Mouse (Mus musculus): Measurements from ENCODE around the gene Atcay. TPM values are rescaled to one million over a fixed set of nuclear protein-coding genes. Genes with fewer than 3 reads are reported as not detected.

Atcay gene
- 0.02 and 0.04 TPM in 2 replicates for polyA plus RNA-seq (2015; fragmentation: Nextera tagmentation; extraction: Ambion mirVana)

DNA sequence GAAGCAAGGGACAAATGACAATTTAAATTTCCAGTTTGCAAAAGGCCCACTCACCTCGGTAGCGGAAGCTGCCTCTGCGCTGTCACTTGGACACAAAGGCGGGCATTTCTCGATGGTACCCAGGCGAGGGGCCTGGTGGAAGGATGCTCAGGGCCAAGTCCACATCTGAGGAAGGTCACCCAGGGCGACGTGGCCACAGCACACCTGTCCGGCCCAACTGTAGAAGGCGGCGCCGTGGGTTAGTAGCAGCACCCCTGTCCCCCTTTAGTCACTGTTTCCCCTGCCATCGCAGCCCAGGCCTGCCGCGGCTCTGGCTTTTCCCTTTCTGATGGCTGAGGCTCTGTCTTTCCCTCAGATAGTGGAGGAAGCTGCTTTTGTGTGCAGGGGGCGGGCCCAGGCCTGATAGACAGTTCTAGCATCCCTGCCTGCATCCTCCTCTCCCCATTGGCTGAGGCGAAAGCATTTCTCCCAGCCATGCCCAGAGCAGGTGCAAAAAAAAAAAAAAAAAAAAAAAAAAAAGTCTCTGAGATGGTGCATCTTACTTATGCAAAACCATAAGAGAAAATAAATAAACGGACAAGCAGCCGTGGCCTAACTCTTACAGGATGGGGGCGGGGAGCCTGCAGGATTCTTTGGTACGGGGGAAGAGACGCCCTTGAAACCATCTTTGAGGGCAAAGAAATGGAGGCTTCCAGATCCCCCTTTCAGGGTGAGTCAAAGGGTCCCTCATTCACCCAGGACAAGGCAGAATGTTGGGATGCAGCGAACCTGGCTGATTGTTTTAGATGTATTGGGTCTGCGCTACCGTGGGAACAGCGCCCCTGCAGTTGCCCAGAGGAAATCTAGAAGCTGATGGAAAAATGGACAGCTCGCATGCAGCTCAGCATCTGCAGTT is at the start of gene Atcay:
Gene Atcay, minus strand, starts transcription at position 396 of the 895 bp plus-strand sequence.
- Histone ChIP-seq H3K9me3 (replicated peaks; ENCODE audit: control insufficient read depth, low read length) (no peaks in the 10 kb centered on the region), H3K9ac (ENCODE audit: low read depth, low read length) (no peak within 1 kb of the TSS), H3K4me3 (ENCODE audit: low read depth, low read length) (no peak within 1 kb of the TSS), H3K4me2 (ENCODE audit: low read depth, low read length) (no peak within 1 kb of the TSS), H3K36me3 (ENCODE audit: control insufficient read depth, insufficient read depth) (no peaks in the 10 kb centered on the region), H3K27me3 (ENCODE audit: control insufficient read depth, insufficient read depth, low read depth, low read length) (peaks cover 40% of the 10 kb centered on the region), H3K4me1 (ENCODE audit: control insufficient read depth, low read depth, low read length) (peaks cover 13% of the 10 kb centered on the region), H3K27ac (ENCODE audit: low read length) (no peak within 1 kb of the TSS)
- WGBS (ENCODE audit: insufficient replicate concordance): 9% methylated on average over 27 of the region's 27 CpGs
- ATAC-seq (ENCODE audit: low read depth): no peak

DNA sequence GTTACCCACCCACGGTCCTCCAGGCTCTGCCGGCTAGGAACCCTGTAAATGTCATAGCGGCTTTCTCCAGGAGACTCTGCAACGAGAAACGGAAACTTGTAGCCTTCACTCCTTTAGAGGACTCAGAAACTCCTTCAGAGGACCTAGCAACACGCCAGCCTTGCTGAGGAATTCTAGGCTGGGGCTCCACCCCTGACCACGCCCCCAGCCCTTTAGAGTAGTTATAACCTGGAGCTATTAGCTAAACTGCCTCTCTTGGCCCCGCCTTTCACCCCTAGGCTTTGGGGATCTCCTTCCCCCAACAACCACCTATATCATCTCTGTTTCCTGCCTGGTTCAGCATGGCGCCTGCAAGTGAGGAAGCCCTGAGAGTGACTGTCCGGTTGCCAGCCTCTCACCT is 48.9 kb upstream of the Atcay start:
- Histone ChIP-seq H3K9ac (ENCODE audit: low read depth, low read length) (no peak overlapping the region), H3K27me3 (ENCODE audit: control insufficient read depth, insufficient read depth, low read depth, low read length) (peaks cover 17% of the 10 kb centered on the region), H3K36me3 (ENCODE audit: control insufficient read depth, insufficient read depth) (no peaks in the 10 kb centered on the region), H3K9me3 (replicated peaks; ENCODE audit: control insufficient read depth, low read length) (no peaks in the 10 kb centered on the region), H3K27ac (ENCODE audit: low read length) (no peak overlapping the region), H3K4me3 (ENCODE audit: low read depth, low read length) (no peak overlapping the region), H3K4me1 (ENCODE audit: control insufficient read depth, low read depth, low read length) (no peaks in the 10 kb centered on the region), H3K4me2 (ENCODE audit: low read depth, low read length) (no peak overlapping the region)
- 37% methylated on average over 10 of the region's 10 CpGs for WGBS (ENCODE audit: insufficient replicate concordance)
- ATAC-seq (ENCODE audit: low read depth): no peak

DNA sequence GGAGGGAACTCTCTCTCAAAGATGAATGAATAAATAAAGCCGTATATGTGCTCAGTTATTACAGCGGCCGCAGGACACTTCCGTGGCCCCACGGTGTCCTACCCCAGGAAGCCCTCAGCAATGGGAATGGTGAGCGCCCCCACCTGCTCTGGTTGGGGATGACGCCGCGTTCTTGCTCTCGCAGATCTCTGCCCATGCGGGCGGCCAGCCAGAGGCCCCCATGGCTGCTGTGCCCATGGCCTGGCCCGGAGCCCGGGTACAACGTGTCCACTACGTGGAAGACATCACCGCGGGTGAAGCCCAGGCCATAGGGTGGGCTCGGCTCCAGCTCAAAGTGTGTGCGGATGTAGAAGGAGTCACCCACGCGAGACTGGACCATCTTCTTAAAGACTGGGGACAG is 47.0 kb upstream of the Atcay start:
- Histone ChIP-seq H3K36me3 (ENCODE audit: control insufficient read depth, insufficient read depth) (0 out of 2 replicates have a peak, but pooled peaks cover 2% of the 10 kb centered on the region), H3K9me3 (replicated peaks; ENCODE audit: control insufficient read depth, low read length) (no peaks in the 10 kb centered on the region), H3K4me3 (ENCODE audit: low read depth, low read length) (no peak overlapping the region), H3K9ac (ENCODE audit: low read depth, low read length) (no peak overlapping the region), H3K27ac (ENCODE audit: low read length) (no peak overlapping the region), H3K4me2 (ENCODE audit: low read depth, low read length) (no peak overlapping the region), H3K4me1 (ENCODE audit: control insufficient read depth, low read depth, low read length) (no peaks in the 10 kb centered on the region), H3K27me3 (ENCODE audit: control insufficient read depth, insufficient read depth, low read depth, low read length) (peaks cover 4% of the 10 kb centered on the region; the same call in 1 of the 2 replicates)
- ATAC-seq (ENCODE audit: low read depth): no peak
- WGBS (ENCODE audit: insufficient replicate concordance): 72% methylated on average over 22 of the region's 22 CpGs

DNA sequence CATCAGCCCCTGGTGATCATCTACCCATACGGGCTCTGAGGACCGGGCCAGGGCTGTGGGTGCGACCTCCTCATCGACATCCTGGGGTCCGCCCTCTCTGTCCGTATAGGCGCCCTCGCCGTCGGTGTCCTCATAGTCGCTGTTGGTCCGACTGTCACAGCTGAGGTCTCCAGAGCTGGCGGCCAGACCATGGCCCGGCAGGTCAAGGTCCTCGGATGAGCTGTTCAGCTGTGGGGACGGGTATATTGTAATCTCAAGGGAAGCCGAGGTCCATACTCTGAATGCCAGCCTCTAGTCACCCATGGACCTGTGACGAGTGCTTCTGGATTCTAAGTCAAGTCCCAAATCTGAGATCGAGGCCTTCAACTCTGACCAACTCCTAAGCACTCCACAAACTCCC is 43.2 kb upstream of the Atcay start:
- Histone ChIP-seq H3K9me3 (replicated peaks; ENCODE audit: control insufficient read depth, low read length) (no peaks in the 10 kb centered on the region), H3K36me3 (ENCODE audit: control insufficient read depth, insufficient read depth) (peaks cover 17% of the 10 kb centered on the region), H3K9ac (ENCODE audit: low read depth, low read length) (no peak overlapping the region), H3K27ac (ENCODE audit: low read length) (no peak overlapping the region), H3K4me1 (ENCODE audit: control insufficient read depth, low read depth, low read length) (peaks cover 3% of the 10 kb centered on the region), H3K4me2 (ENCODE audit: low read depth, low read length) (no peak overlapping the region), H3K27me3 (ENCODE audit: control insufficient read depth, insufficient read depth, low read depth, low read length) (no peaks in the 10 kb centered on the region), H3K4me3 (ENCODE audit: low read depth, low read length) (no peak overlapping the region)
- ATAC-seq (ENCODE audit: low read depth): no peak
- 81% methylated on average over 19 of the region's 19 CpGs for WGBS (ENCODE audit: insufficient replicate concordance)

DNA sequence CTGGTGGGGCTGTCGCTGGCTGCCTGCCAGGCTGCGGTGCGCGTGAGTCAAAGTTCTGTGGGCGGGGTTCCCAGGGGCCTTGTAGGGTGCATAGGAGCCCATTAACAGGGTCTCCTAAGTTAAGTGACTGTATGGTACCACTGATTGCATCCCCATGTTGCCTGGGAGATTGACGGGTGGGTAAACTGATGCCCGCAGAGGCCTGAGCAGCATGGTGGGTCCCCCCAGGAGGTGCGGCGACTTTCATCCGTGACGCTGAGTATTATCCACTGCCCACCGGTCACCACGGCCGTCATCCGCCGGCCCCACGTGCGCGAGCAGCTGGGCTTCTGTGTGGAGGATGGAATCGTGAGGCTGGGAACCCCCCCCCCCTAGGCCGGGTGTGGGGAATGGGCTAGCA is 41.7 kb upstream of the Atcay start:
- no peak overlapping the region for H3K4me2 ChIP-seq (ENCODE audit: low read depth, low read length)
- H3K9ac ChIP-seq (ENCODE audit: low read depth, low read length): no peak overlapping the region
- H3K4me1 ChIP-seq (ENCODE audit: control insufficient read depth, low read depth, low read length): peaks cover 12% of the 10 kb centered on the region
- H3K27ac ChIP-seq (ENCODE audit: low read length): no peak overlapping the region
- H3K9me3 ChIP-seq (replicated peaks; ENCODE audit: control insufficient read depth, low read length): no peaks in the 10 kb centered on the region
- peaks cover 17% of the 10 kb centered on the region for H3K36me3 ChIP-seq (ENCODE audit: control insufficient read depth, insufficient read depth)
- no peaks in the 10 kb centered on the region for H3K27me3 ChIP-seq (ENCODE audit: control insufficient read depth, insufficient read depth, low read depth, low read length)
- ATAC-seq (ENCODE audit: low read depth): no peak
- no peak overlapping the region for H3K4me3 ChIP-seq (ENCODE audit: low read depth, low read length)
- 90% methylated on average over 21 of the region's 21 CpGs for WGBS (ENCODE audit: insufficient replicate concordance)

DNA sequence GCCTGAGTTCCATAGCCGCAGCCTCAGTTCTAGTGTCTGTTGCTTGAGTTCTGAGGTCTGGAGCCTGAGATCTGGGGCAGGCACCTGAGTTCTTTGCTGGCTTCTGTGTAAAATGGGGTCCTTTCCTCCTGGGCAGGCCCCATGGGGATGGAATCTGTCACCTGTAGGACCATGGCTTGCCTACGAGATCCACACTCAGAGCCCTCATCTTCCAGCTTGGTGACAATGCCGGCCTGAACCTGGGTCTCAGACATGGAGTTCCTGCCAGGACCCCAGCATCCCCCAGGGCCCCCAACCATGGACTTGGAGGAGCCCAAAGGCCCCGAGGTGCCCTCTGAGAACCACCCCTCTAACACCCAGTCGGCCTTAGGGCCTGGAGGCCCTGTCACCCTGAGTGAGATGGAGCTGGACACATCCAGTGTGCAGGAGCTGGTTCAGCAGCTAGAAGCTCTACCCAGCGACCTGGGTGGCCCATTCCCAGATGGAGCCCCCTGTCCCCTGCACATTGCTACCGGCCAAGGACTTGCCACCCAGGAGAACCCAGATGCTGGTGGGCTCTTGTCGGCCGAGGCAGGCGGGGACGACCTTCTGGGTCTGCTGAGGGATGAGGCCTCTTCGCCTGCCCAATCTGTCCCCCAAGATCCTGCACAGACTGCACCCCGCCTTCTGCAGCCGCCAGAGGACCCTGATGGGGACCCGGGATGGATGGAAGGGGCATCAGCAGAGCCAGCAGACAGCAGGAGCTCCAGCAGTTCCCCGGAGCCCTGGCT is 38.2 kb upstream of the Atcay start:
- Histone ChIP-seq H3K36me3 (ENCODE audit: control insufficient read depth, insufficient read depth) (peaks cover 20% of the 10 kb centered on the region), H3K27ac (ENCODE audit: low read length) (peak overlapping the region; percentile 49; the same call in 1 of the 2 replicates), H3K4me2 (ENCODE audit: low read depth, low read length) (peak overlapping the region; percentile 68), H3K4me1 (ENCODE audit: control insufficient read depth, low read depth, low read length) (peaks cover 25% of the 10 kb centered on the region), H3K9me3 (replicated peaks; ENCODE audit: control insufficient read depth, low read length) (no peaks in the 10 kb centered on the region), H3K27me3 (ENCODE audit: control insufficient read depth, insufficient read depth, low read depth, low read length) (no peaks in the 10 kb centered on the region), H3K4me3 (ENCODE audit: low read depth, low read length) (peak overlapping the region; percentile 74), H3K9ac (ENCODE audit: low read depth, low read length) (peak overlapping the region; percentile 83)
- 66% methylated on average over 16 of the region's 16 CpGs for WGBS (ENCODE audit: insufficient replicate concordance)
- ATAC-seq (ENCODE audit: low read depth): no peak

DNA sequence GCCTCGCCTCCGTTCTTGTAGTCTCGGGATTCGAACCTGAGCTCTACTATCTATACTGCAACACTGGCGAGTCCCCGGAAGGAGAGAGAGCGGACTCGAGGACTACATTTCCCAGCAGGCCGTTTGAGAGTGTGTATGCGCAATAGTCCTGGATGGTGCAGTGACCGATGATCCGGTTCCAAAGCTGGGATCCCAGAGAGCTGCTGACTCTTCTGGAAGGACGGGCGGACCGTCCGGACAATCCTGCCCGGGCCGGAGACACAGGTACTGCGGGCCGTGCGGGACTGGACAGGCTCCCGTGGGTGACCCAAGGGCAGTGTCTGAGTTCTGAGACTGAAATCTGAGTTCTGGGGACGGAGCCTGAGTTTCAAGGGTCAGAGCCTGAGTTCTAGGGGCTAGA is 37.4 kb upstream of the Atcay start:
- 3% methylated on average over 23 of the region's 23 CpGs for WGBS (ENCODE audit: insufficient replicate concordance)
- Histone ChIP-seq H3K4me2 (ENCODE audit: low read depth, low read length) (peak overlapping the region; percentile 68), H3K27ac (ENCODE audit: low read length) (peak overlapping the region; percentile 49), H3K9me3 (replicated peaks; ENCODE audit: control insufficient read depth, low read length) (no peaks in the 10 kb centered on the region), H3K4me3 (ENCODE audit: low read depth, low read length) (peak overlapping the region; percentile 74), H3K36me3 (ENCODE audit: control insufficient read depth, insufficient read depth) (peaks cover 18% of the 10 kb centered on the region), H3K9ac (ENCODE audit: low read depth, low read length) (peak overlapping the region; percentile 83), H3K27me3 (ENCODE audit: control insufficient read depth, insufficient read depth, low read depth, low read length) (no peaks in the 10 kb centered on the region), H3K4me1 (ENCODE audit: control insufficient read depth, low read depth, low read length) (peaks cover 25% of the 10 kb centered on the region)
- peak; percentile 52 for ATAC-seq (ENCODE audit: low read depth)

DNA sequence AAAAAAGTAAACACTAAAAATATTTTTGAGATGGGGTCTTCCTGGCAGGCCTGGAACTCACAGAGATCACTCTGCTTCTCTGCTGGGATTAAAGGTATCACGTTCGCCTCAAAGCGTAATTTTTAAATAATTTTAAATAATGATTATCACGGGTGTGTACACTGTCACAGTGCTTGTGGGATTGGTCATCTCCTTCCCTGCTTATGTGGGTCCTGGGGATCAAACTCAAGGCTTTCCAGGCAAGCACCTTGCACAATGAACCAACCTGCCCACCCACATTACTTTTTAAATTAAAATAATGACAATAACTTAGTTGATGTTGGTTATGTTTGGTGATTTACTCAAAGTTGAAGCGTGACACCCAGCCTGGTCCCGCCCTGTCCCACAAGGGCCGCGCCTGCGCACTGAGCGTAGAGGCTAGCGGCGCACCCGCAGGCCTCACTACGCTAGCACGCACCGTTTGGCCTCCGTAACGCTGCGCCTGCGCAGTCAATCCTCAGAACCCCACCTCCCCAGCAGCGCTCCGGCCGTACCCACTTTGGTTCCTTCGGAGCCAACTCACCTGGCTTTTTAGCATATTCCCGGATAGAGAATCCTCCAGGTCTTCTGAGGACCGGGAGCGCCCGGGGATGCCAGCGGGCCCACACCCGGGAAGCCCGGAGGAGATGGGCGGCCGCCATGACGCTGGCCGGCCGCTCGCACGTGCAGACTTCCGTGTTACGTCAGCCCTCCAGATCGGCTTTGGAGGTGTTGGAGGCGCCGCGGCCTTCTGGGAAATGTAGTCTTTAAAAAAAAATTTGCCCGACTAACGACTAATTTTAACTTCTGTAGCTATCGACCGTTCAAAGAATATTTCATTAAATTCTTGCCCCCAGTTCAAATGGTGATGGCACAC is 35.8 kb upstream of the Atcay start, which contains the start of the genes Mrpl54 and Apba3:
Gene Mrpl54, minus strand, starts transcription at position 724 of the 895 bp plus-strand sequence.
Gene Apba3, plus strand, starts transcription at position 750 of the 895 bp plus-strand sequence.
- H3K4me3 ChIP-seq (ENCODE audit: low read depth, low read length): peak within 1 kb of the TSS; percentile 91
- peaks cover 25% of the 10 kb centered on the region for H3K4me1 ChIP-seq (ENCODE audit: control insufficient read depth, low read depth, low read length)
- peak within 1 kb of the TSS; percentile 74 for H3K4me2 ChIP-seq (ENCODE audit: low read depth, low read length)
- peak within 1 kb of the TSS; percentile 86 for H3K27ac ChIP-seq (ENCODE audit: low read length)
- WGBS (ENCODE audit: insufficient replicate concordance): under 1% methylated on average over 48 of the region's 48 CpGs
- H3K9me3 ChIP-seq (replicated peaks; ENCODE audit: control insufficient read depth, low read length): no peaks in the 10 kb centered on the region
- H3K9ac ChIP-seq (ENCODE audit: low read depth, low read length): peak within 1 kb of the TSS; percentile 81
- peak; percentile 96 for ATAC-seq (ENCODE audit: low read depth)
- no peaks in the 10 kb centered on the region for H3K27me3 ChIP-seq (ENCODE audit: control insufficient read depth, insufficient read depth, low read depth, low read length)
- H3K36me3 ChIP-seq (ENCODE audit: control insufficient read depth, insufficient read depth): peaks cover 10% of the 10 kb centered on the region

Data from liver, embryonic 16.5 days (tissue).